Mouse (Mus musculus) kidney, embryonic 14.5 days (tissue): ENCODE data around the gene Abcc1. TPM values are rescaled to one million over a fixed set of nuclear protein-coding genes. Genes with fewer than 3 reads are reported as not detected.

ENCODE experiments used
- ATAC-seq: fragments of 200-750 bp; cut with Nextera tagmentation; 2 replicates; pipeline ENCODE4 v1.8.0; 2017; ENCODE audit warnings: moderate number of reproducible peaks, mild to moderate bottlenecking, moderate TSS enrichment, moderate library complexity; ENCODE audit not compliant: low FRiP score, low TSS enrichment
- H3K27ac ChIP-seq: fragments of 300-500 bp; sonication (generic); 2 replicates; pipeline ENCODE4 v1.5.1; 2014; ENCODE audit warnings: low read depth, mild to moderate bottlenecking, low read length, moderate library complexity, mixed read lengths
- H3K27me3 ChIP-seq: fragments of 300-500 bp; sonication (generic); 2 replicates; pipeline ENCODE4 v1.6.1; 2014; ENCODE audit warnings: mild to moderate bottlenecking, low read length; ENCODE audit not compliant: control insufficient read depth, insufficient read depth
- H3K36me3 ChIP-seq: fragments of 300-500 bp; sonication (generic); 2 replicates; pipeline ENCODE4 v1.6.1; 2014; ENCODE audit warnings: low read length, mixed read lengths; ENCODE audit not compliant: control insufficient read depth, insufficient read depth
- H3K4me1 ChIP-seq: fragments of 300-500 bp; sonication (generic); 2 replicates; pipeline ENCODE4 v1.6.1; 2014; ENCODE audit warnings: low read length, mixed read lengths; ENCODE audit not compliant: control insufficient read depth, insufficient read depth
- H3K4me2 ChIP-seq: fragments of 300-500 bp; sonication (generic); replicated peaks from 2 replicates; pipeline ENCODE4 v1.6.1; 2014; ENCODE audit warnings: low read depth, mild to moderate bottlenecking, low read length
- H3K4me3 ChIP-seq: fragments of 300-500 bp; sonication (generic); 2 replicates; pipeline ENCODE4 v1.5.1; 2014; ENCODE audit warnings: mild to moderate bottlenecking, low read length
- H3K9ac ChIP-seq: fragments of 300-500 bp; sonication (generic); 2 replicates; pipeline ENCODE4 v1.6.1; 2014; ENCODE audit warnings: low read depth, mild to moderate bottlenecking, low read length, moderate library complexity
- H3K9me3 ChIP-seq: fragments of 300-500 bp; sonication (generic); 2 replicates; pipeline ENCODE4 v1.6.1; 2016; ENCODE audit warnings: low read length; ENCODE audit not compliant: control insufficient read depth
- WGBS: fragments of 180-500 bp; shearing (Covaris S2); extraction: QIAGEN DNeasy Blood & Tissue Kit; methylation state at CpG from one replicate; pipeline ENCODE4 v1.1.7; 2014; 5-methylcytosine and 5-hydroxymethylcytosine counted together
- polyA plus RNA-seq: library from polyadenylated mRNA; unstranded; fragments of >200 nt; fragmentation: Nextera tagmentation; extraction: Ambion mirVana; gene quantifications from 2 replicates; pipeline ENCODE4 v1.2.1, GENCODE M21; 2014

Gene Abcc1
- polyA plus RNA-seq, 1 experiment from 2014 or later: 13.6 TPM

DNA sequence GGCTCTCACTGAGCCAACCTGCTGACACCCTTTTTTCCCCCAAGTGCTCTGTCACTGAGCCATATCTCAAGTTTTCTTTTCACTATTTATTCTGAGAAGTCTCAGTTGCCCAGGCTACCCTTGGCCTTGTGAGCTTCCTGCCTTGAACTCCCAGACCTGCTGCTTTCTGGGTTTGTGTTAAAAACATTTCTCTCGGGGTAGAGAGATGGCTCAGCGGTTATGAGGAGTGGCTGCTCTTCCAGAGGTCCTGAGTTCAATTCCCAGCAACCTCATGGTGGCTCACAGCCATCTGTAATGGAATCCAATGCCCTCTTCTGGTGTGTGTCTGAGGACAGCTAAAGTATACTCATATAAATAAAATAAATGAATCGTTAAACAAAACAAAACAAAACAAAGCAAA lies 9.1 kb upstream of the Abcc1 start:
- Histone ChIP-seq H3K36me3 (no peaks in the 10 kb centered on the region), H3K4me2 (no peak overlapping the region), H3K4me1 (no peaks in the 10 kb centered on the region), H3K27ac (no peak overlapping the region), H3K9me3 (no peaks in the 10 kb centered on the region), H3K9ac (no peak overlapping the region), H3K27me3 (no peaks in the 10 kb centered on the region), H3K4me3 (no peak overlapping the region)
- no peak for ATAC-seq
- 83% methylated on average over 3 of the region's 3 CpGs for WGBS

DNA sequence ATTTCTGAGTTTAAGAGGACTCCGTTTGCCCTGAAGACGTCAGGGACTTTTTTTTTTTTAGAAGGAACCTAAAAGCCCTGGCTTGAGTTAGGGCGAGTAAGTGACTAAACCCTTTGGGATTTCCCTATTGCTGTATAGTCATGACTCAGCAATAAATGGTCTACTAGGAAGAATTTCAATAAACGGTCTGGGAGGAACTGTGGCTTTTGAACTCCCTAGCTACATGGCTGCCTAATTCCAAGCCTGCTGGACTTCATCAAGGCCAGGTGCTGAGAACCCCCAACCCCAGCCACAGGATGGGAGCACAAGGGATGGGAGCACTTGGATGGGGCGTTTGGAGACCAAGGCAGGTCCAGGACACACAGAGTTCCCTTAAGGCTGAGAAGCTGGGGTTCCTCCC lies 8.7 kb upstream of the Abcc1 start:
- Histone ChIP-seq H3K9ac (no peak overlapping the region), H3K4me3 (no peak overlapping the region), H3K27me3 (no peaks in the 10 kb centered on the region), H3K4me1 (no peaks in the 10 kb centered on the region), H3K4me2 (no peak overlapping the region), H3K27ac (no peak overlapping the region), H3K9me3 (no peaks in the 10 kb centered on the region), H3K36me3 (no peaks in the 10 kb centered on the region)
- WGBS: 59% methylated on average over 5 of the region's 5 CpGs
- ATAC-seq: no peak

DNA sequence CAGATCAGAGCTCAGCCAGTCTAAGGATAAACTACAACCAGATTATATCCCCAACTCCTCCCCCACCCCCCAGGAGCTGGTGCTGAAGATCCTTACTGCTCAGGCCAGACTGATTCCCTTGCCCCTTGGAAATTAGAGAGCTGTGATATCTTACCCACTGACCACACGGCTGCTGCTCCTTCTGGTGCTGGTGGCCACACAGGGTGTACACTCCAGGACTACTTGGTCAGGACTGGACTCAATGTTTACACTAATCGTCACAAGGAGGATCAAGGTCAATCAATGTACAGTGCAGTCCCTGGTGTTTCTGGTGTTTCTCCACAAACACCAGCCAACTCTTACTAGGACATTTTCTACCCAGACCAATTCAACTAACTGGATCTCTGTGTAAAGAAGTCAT lies 3.5 kb upstream of the Abcc1 start:
- 78% methylated on average over 2 of the region's 2 CpGs for WGBS
- Histone ChIP-seq H3K9me3 (no peaks in the 10 kb centered on the region), H3K9ac (no peak overlapping the region), H3K4me3 (no peak overlapping the region), H3K4me1 (no peaks in the 10 kb centered on the region; the same call in 1 of the 2 replicates), H3K27me3 (no peaks in the 10 kb centered on the region), H3K36me3 (no peaks in the 10 kb centered on the region), H3K4me2 (no peak overlapping the region), H3K27ac (no peak overlapping the region)
- no peak for ATAC-seq

DNA sequence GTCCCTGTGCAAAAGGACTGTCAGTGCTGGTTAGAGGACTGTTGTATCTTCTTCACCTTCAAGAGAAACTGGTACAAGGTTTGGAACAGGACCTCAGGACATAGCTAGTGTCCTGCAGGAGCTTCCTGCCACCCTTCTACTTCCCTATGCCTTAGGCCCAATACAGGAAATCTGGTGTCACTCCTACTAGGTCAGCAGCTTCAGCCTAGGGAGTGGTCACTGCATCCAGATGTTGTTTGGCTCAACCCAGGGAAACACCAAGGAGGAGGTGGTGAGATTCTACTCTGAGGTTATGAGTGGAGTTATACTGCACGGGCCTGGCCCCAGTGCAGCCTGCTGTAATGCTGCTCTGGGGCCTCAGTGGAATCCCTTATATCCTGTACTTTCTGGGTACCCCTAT lies 2.8 kb upstream of the Abcc1 start:
- Histone ChIP-seq H3K9ac (no peak overlapping the region), H3K36me3 (no peaks in the 10 kb centered on the region), H3K9me3 (no peaks in the 10 kb centered on the region), H3K4me2 (no peak overlapping the region), H3K27ac (no peak overlapping the region), H3K27me3 (no peaks in the 10 kb centered on the region), H3K4me1 (no peaks in the 10 kb centered on the region; the same call in 1 of the 2 replicates), H3K4me3 (no peak overlapping the region)
- no peak for ATAC-seq
- 67% methylated on average over 1 of the region's 1 CpGs for WGBS

DNA sequence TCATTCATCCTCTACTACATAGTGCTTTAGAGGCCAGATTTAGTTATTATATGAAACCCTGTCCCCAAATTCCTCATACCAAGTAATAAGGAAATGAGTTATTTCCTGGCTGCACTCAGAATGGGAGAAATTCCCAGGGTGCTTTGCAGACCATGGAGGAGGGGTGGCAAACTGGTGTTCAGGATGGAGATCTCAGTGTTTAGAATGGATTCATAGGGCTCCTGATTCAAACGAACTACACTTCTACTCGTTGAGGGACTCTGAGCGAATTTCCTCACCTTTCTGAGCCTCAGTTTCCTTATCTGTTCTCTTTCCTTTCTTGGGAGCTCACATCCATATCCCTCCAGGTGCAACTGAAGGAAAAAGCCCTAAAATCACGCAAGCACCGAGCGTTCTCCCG lies 427 bp upstream of the Abcc1 start:
- H3K27me3 ChIP-seq: no peaks in the 10 kb centered on the region
- H3K27ac ChIP-seq: no peak overlapping the region

DNA sequence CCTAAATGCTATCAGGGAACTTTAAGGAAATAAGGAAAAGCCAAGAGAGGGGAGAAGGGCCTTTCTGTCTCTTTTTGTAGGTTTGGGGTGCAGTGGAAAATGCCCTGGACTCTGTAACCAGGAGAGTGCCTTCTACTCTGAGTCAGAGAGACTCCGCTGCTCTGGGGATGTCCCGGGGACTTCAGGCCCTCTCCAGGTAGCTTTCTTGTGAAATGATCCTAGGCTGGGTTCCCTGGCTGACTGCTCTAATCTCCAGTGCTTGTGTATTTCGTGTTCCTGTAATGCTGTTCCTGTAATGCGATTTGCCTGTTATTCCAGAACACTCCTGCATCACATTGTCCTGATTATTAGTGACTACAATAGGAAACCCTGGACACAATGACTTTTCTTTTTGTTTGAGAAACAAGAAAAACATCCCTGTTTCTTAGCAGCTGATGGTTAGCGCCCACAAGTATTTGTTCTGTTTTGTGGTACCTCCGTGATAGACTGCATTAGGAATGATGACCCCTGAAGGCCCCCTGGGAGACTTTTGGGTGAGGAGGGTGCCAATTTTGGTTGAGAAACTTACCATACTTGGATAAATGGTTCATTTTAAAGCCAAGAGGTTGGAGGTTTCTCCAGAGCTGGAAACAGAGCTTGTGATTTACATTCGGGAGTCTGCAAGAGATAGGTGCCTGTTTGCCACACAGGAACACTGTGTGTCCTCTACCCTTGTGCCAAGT lies 902 bp downstream of the Abcc1 start:
- Histone ChIP-seq H3K4me2 (peak overlapping the region; percentile 90), H3K9me3 (no peaks in the 10 kb centered on the region), H3K4me1 (no peaks in the 10 kb centered on the region; the same call in 1 of the 2 replicates), H3K27me3 (no peaks in the 10 kb centered on the region), H3K27ac (no peak overlapping the region), H3K4me3 (peak overlapping the region; percentile 89), H3K9ac (peak overlapping the region; percentile 84), H3K36me3 (no peaks in the 10 kb centered on the region)
- 38% methylated on average over 7 of the region's 7 CpGs for WGBS
- no peak for ATAC-seq

More for the DNA sequence above, 427 bp upstream of the Abcc1 start:
- no peaks in the 10 kb centered on the region; the same call in 1 of the 2 replicates for H3K4me1 ChIP-seq
- ATAC-seq: peak; percentile 28; the same call in 1 of the 2 replicates
- WGBS: 2% methylated on average over 7 of the region's 7 CpGs
- peak overlapping the region; percentile 90 for H3K4me2 ChIP-seq
- H3K9ac ChIP-seq: peak overlapping the region; percentile 84
- H3K36me3 ChIP-seq: no peaks in the 10 kb centered on the region
- H3K4me3 ChIP-seq: peak overlapping the region; percentile 89
- no peaks in the 10 kb centered on the region for H3K9me3 ChIP-seq

DNA sequence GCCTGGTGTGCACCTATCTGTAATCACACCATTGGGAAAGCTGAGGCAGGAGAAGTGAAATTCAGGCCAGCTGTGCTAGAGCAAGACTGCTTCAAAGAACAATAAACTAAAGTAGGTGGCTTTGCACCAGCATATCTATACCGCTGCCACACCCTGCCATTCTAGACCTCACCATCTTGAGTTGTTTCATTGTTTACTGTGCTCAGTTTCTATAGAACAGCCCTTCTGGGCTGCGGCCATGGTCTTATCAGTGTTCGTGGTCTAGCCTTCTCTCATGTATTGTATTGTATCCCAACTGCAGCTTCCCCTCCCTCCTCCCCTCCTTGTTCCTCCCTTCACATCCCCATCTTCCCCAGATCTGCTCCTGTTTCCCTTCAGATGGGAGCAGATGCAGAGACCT lies 2.1 kb downstream of the Abcc1 start:
- no peak for ATAC-seq
- Histone ChIP-seq H3K36me3 (no peaks in the 10 kb centered on the region), H3K27ac (no peak overlapping the region), H3K27me3 (no peaks in the 10 kb centered on the region), H3K4me1 (no peaks in the 10 kb centered on the region; the same call in 1 of the 2 replicates), H3K4me3 (no peak overlapping the region), H3K9me3 (no peaks in the 10 kb centered on the region), H3K9ac (no peak overlapping the region), H3K4me2 (no peak overlapping the region)
- 96% methylated on average over 3 of the region's 3 CpGs for WGBS

DNA sequence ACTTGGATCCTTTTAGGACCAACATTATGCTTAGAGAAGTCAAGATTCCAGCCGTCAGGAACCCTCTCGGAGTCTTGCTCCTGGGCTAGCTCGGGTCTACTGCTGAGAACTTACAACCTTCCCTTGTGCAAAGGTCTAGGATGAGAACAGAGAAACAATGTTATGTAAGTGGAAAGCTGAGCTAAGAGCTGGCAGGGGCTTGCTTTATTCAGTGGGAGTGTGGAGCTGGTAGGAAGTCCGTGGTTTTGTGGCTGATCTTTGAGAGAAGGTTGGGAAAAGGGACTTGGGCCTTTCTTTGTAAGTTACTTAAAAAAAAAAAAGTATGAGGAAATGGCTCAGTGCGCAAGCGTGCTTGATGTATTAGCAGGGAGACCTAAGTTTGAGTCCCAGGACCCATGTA lies 2.7 kb downstream of the Abcc1 start:
- Histone ChIP-seq H3K27me3 (no peaks in the 10 kb centered on the region), H3K9me3 (no peaks in the 10 kb centered on the region), H3K4me1 (no peaks in the 10 kb centered on the region; the same call in 1 of the 2 replicates), H3K4me2 (no peak overlapping the region), H3K27ac (no peak overlapping the region), H3K36me3 (no peaks in the 10 kb centered on the region), H3K9ac (no peak overlapping the region), H3K4me3 (no peak overlapping the region)
- ATAC-seq: no peak
- WGBS: 93% methylated on average over 6 of the region's 6 CpGs

DNA sequence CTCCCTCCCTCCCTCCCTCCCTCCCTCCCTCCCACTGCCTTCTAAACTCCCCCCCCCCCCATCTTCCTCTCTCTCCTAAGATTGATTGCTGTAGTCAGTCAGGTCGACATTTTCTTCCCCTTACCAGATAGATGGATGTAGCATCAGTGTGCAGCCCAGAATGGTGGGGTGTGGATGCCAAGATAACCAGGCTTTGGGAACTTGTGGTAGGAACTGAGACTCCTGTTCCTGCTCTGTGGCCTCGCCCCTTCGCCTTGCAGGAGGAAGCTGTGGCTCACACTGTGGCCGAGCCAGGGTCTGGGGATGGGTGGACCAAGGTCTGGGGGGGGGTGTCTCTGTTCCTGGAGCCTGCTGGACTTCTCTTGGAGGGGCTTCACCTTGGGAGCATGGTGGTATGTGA lies 4.1 kb downstream of the Abcc1 start:
- ATAC-seq: no peak
- H3K4me2 ChIP-seq: no peak overlapping the region
- WGBS: 64% methylated on average over 4 of the region's 4 CpGs

More for the DNA sequence above, 4.1 kb downstream of the Abcc1 start:
- no peak overlapping the region for H3K27ac ChIP-seq
- H3K9me3 ChIP-seq: no peaks in the 10 kb centered on the region
- H3K9ac ChIP-seq: no peak overlapping the region
- H3K4me3 ChIP-seq: no peak overlapping the region
- no peaks in the 10 kb centered on the region for H3K36me3 ChIP-seq
- H3K4me1 ChIP-seq: no peaks in the 10 kb centered on the region; the same call in 1 of the 2 replicates
- H3K27me3 ChIP-seq: no peaks in the 10 kb centered on the region
